Mouse (Mus musculus): ENCODE results near the gene Pkd1l2. TPM values are rescaled to one million over a fixed set of nuclear protein-coding genes. Genes with fewer than 3 reads are reported as not detected.

The Pkd1l2 gene
- polyA plus RNA-seq, 2 experiments: 0.07 to 0.16 TPM

DNA sequence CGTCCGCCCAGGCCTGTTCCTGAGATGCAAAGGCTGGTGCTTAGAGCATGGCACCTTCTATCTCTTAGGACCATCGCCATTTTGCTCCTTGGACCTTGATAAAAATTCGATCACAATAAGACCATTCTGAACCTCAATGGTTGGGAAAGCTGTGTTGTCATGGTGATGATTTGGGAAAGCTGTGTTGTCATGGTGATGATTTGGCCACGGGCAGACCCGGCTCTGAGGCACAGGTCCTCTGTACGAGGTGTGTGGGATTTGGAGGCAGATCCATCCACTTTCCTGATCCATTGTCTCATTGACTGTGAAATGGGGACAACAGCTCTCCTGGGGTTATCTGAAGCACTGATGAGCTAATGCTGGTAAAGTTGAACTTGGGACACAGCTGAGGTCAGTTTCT is 42.4 kb downstream of the Pkd1l2 start:
- no peaks in the 10 kb centered on the region for H3K27me3 ChIP-seq (ENCODE audit: control insufficient read depth, insufficient read depth, low read length)
- no peak for TF ChIP-seq POLR2A (IDR thresholded peaks at IDR 0.05; ENCODE audit: borderline replicate concordance, extremely low read depth, insufficient read depth, insufficient read length)
- H3K4me2 ChIP-seq (replicated peaks; ENCODE audit: low read depth, low read length, severe bottlenecking): no peak overlapping the region
- no peak overlapping the region for H3K9ac ChIP-seq (ENCODE audit: low read depth, low read length, severe bottlenecking)
- H3K27ac ChIP-seq (replicated peaks; ENCODE audit: low read depth, low read length): no peak overlapping the region
- no peak overlapping the region for H3K4me3 ChIP-seq (replicated peaks; ENCODE audit: low read length)
- no peaks in the 10 kb centered on the region for H3K9me3 ChIP-seq (ENCODE audit: control insufficient read depth, low read length)
- no peaks in the 10 kb centered on the region for H3K4me1 ChIP-seq (ENCODE audit: control insufficient read depth, insufficient read depth, low read length)
- DNase-seq (ENCODE audit: low spot score): no peak
- WGBS: 70% methylated on average over 7 of the region's 7 CpGs
- no peak for ATAC-seq (ENCODE audit: low FRiP score, low read depth)
- H3K36me3 ChIP-seq (ENCODE audit: control insufficient read depth, insufficient read depth, low read length): no peaks in the 10 kb centered on the region

DNA sequence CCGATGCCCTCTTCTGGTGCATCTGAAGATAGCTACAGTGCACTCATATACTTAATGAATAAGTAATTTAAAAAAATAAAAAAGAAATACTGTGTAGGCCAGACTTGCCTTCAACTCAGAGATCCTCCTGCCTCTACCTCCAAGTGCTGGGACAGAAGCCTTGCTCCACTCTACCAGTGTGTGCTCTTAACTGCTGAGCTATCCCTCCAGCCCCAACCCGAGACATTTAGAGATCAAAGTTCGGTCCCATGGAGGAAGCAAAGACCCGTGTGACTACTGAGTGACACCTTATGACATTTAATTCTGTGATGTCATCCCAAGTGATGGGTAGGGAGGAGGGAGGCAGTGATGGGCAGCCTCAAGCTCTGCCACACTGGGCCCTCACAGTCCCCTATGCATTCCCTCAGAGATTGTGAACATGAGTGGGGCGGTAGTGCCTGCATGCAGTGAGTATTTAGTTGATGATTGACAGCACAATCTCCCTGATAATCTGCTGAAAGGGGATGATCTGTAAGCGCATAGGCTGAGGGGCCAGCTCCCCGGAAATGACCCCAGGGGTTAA is 44.8 kb downstream of the Pkd1l2 start:
- Histone ChIP-seq H3K27me3 (ENCODE audit: control insufficient read depth, insufficient read depth, low read length) (no peaks in the 10 kb centered on the region), H3K4me2 (replicated peaks; ENCODE audit: low read depth, low read length, severe bottlenecking) (no peak overlapping the region), H3K4me3 (replicated peaks; ENCODE audit: low read length) (no peak overlapping the region), H3K4me1 (ENCODE audit: control insufficient read depth, insufficient read depth, low read length) (no peaks in the 10 kb centered on the region), H3K9ac (ENCODE audit: low read depth, low read length, severe bottlenecking) (no peak overlapping the region), H3K36me3 (ENCODE audit: control insufficient read depth, insufficient read depth, low read length) (no peaks in the 10 kb centered on the region), H3K9me3 (ENCODE audit: control insufficient read depth, low read length) (no peaks in the 10 kb centered on the region), H3K27ac (replicated peaks; ENCODE audit: low read depth, low read length) (no peak overlapping the region)
- TF ChIP-seq POLR2A (IDR thresholded peaks at IDR 0.05; ENCODE audit: borderline replicate concordance, extremely low read depth, insufficient read depth, insufficient read length): no peak
- no peak for ATAC-seq (ENCODE audit: low FRiP score, low read depth)
- WGBS: 89% methylated on average over 7 of the region's 7 CpGs
- no peak for DNase-seq (ENCODE audit: low spot score)

DNA sequence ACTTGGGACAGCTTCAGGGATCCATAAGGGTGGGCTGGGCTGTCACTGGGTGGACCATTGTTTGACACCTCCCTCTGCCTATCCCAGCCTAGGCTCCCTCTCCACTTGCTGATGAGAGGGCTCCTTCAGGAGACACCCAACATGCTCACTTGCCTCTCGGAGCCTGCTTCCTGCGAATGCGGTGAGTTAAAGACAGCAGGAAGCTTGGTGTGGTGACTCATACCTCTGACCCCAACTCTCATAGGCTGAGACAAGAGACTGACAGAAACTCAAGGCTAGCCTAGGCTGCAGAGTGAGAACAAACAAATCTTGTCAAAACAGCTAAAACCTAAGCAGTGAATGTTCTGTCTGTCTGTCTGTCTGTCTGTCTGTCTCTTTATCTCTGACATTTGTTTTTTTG is 48.9 kb downstream of the Pkd1l2 start:
- TF ChIP-seq POLR2A (IDR thresholded peaks at IDR 0.05; ENCODE audit: borderline replicate concordance, extremely low read depth, insufficient read depth, insufficient read length): no peak
- no peak for DNase-seq (ENCODE audit: low spot score)
- WGBS: 71% methylated on average over 3 of the region's 3 CpGs
- Histone ChIP-seq H3K4me3 (replicated peaks; ENCODE audit: low read length) (no peak overlapping the region), H3K27ac (replicated peaks; ENCODE audit: low read depth, low read length) (no peak overlapping the region), H3K4me1 (ENCODE audit: control insufficient read depth, insufficient read depth, low read length) (no peaks in the 10 kb centered on the region), H3K9me3 (ENCODE audit: control insufficient read depth, low read length) (no peaks in the 10 kb centered on the region), H3K4me2 (replicated peaks; ENCODE audit: low read depth, low read length, severe bottlenecking) (no peak overlapping the region), H3K36me3 (ENCODE audit: control insufficient read depth, insufficient read depth, low read length) (no peaks in the 10 kb centered on the region), H3K27me3 (ENCODE audit: control insufficient read depth, insufficient read depth, low read length) (no peaks in the 10 kb centered on the region), H3K9ac (ENCODE audit: low read depth, low read length, severe bottlenecking) (no peak overlapping the region)
- ATAC-seq (ENCODE audit: low FRiP score, low read depth): no peak

DNA sequence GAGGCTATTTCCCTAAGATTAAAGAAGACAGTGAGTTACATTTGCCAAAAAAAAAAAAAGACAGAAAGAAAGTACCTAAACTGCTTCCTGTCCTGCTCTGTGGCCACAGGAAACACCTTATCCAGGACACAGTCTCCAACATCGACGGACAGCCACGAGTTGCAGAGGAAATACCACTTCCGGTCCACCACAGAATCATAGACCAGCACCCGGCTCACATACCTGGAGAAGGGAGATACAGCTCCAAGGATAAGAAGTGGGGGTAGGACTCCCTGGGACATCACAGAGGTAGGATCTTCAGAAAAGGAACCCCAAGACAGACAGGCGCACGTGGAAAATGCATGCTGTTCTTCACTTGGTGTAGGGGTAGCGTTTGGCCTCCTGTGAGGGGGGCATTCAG is 49.6 kb downstream of the Pkd1l2 start:
- Histone ChIP-seq H3K9me3 (ENCODE audit: control insufficient read depth, low read length) (no peaks in the 10 kb centered on the region), H3K4me1 (ENCODE audit: control insufficient read depth, insufficient read depth, low read length) (no peaks in the 10 kb centered on the region), H3K9ac (ENCODE audit: low read depth, low read length, severe bottlenecking) (no peak overlapping the region), H3K36me3 (ENCODE audit: control insufficient read depth, insufficient read depth, low read length) (no peaks in the 10 kb centered on the region), H3K27me3 (ENCODE audit: control insufficient read depth, insufficient read depth, low read length) (no peaks in the 10 kb centered on the region), H3K4me3 (replicated peaks; ENCODE audit: low read length) (no peak overlapping the region), H3K4me2 (replicated peaks; ENCODE audit: low read depth, low read length, severe bottlenecking) (no peak overlapping the region), H3K27ac (replicated peaks; ENCODE audit: low read depth, low read length) (no peak overlapping the region)
- TF ChIP-seq POLR2A (IDR thresholded peaks at IDR 0.05; ENCODE audit: borderline replicate concordance, extremely low read depth, insufficient read depth, insufficient read length): no peak
- no peak for DNase-seq (ENCODE audit: low spot score)
- 83% methylated on average over 8 of the region's 8 CpGs for WGBS
- ATAC-seq (ENCODE audit: low FRiP score, low read depth): no peak

DNA sequence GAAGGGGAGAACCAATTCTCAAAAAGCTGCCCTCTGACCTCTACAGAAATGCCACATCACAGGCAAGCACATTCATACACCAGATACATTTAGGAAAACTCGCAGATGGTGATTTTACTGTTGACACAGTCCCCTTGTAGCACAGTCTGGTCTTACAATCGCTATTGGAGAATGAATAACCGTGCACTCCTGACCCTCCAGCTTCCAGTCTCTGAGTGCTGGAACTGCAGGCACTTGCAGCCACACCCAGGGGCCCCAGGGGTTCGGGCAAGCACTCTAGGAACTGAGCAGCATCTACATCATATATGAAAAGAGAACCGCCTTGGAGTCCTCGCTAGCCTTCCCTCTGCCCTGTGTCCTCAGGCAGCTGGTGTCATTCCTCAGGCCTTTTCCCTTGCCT is 50.8 kb downstream of the Pkd1l2 start:
- 64% methylated on average over 6 of the region's 6 CpGs for WGBS
- H3K27ac ChIP-seq (replicated peaks; ENCODE audit: low read depth, low read length): no peak overlapping the region
- no peak overlapping the region for H3K4me3 ChIP-seq (replicated peaks; ENCODE audit: low read length)
- H3K4me2 ChIP-seq (replicated peaks; ENCODE audit: low read depth, low read length, severe bottlenecking): no peak overlapping the region
- no peaks in the 10 kb centered on the region for H3K36me3 ChIP-seq (ENCODE audit: control insufficient read depth, insufficient read depth, low read length)
- ATAC-seq (ENCODE audit: low FRiP score, low read depth) (no peak), DNase-seq (ENCODE audit: low spot score) (no peak)
- TF ChIP-seq POLR2A (IDR thresholded peaks at IDR 0.05; ENCODE audit: borderline replicate concordance, extremely low read depth, insufficient read depth, insufficient read length): no peak
- no peak overlapping the region for H3K9ac ChIP-seq (ENCODE audit: low read depth, low read length, severe bottlenecking)
- H3K4me1 ChIP-seq (ENCODE audit: control insufficient read depth, insufficient read depth, low read length): no peaks in the 10 kb centered on the region
- H3K27me3 ChIP-seq (ENCODE audit: control insufficient read depth, insufficient read depth, low read length): no peaks in the 10 kb centered on the region
- no peaks in the 10 kb centered on the region for H3K9me3 ChIP-seq (ENCODE audit: control insufficient read depth, low read length)

DNA sequence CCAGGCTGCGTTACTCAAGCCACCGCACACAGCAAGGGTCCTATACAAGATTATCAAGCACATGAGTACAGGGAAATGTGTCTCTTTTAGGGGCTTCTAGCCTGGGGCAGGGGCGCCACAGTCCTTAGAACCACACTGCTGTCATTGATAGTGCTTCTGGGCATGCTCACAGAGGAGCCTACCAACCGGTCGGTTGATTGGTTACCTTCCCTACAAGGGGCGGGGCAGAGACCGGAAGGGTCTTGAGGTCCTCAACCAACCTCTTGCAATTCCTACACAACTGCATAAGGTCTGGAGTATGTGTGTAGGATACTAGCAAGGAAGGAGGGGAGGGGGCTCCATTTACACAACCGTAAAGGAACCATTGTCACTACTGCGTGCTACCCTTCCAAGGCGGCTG is 53.6 kb downstream of the Pkd1l2 start:
- WGBS: 92% methylated on average over 10 of the region's 10 CpGs
- Histone ChIP-seq H3K9me3 (ENCODE audit: control insufficient read depth, low read length) (no peaks in the 10 kb centered on the region), H3K4me3 (replicated peaks; ENCODE audit: low read length) (no peak overlapping the region), H3K27ac (replicated peaks; ENCODE audit: low read depth, low read length) (no peak overlapping the region), H3K9ac (ENCODE audit: low read depth, low read length, severe bottlenecking) (no peak overlapping the region), H3K27me3 (ENCODE audit: control insufficient read depth, insufficient read depth, low read length) (no peaks in the 10 kb centered on the region), H3K4me1 (ENCODE audit: control insufficient read depth, insufficient read depth, low read length) (no peaks in the 10 kb centered on the region), H3K4me2 (replicated peaks; ENCODE audit: low read depth, low read length, severe bottlenecking) (no peak overlapping the region), H3K36me3 (ENCODE audit: control insufficient read depth, insufficient read depth, low read length) (no peaks in the 10 kb centered on the region)
- no peak for DNase-seq (ENCODE audit: low spot score)
- TF ChIP-seq POLR2A (IDR thresholded peaks at IDR 0.05; ENCODE audit: borderline replicate concordance, extremely low read depth, insufficient read depth, insufficient read length): no peak
- no peak for ATAC-seq (ENCODE audit: low FRiP score, low read depth)

All from limb, embryonic 14.5 days (tissue).